Mouse (Mus musculus): Measurements from ENCODE around the gene Abcf2.

The Abcf2 gene

GRCm38 (mm10) chr5:24527780-24528179 is 49.5 kb downstream of the Abcf2 start:
- no peak for DNase-seq (ENCODE audit: low spot score)

DNA sequence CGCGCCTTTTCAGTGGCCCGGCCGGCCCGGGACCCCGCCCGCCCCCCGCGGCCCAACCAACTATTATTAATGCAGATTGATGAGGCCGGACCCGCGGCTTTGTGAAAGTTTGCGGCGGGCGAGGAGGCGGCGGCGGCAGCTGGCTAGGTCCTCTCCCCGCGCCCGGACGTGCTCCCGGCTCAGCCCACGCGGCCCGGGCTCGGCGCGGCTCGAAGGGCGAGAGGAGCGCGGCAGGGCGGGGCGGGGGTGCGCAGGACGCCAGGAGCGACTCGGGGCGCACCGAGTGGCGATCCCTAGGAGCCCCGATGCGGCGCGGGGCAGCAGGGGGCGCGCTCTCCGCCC is 50.4 kb downstream of the Abcf2 start, which contains the start of gene Gbx1:
Gene Gbx1 (minus strand): TSS at position 314 of the 342 bp plus-strand sequence.
- no peak for DNase-seq (ENCODE audit: low spot score)

- DNase-seq (ENCODE audit: low spot score), result no peak
These were observed 50.9 kb downstream of the Abcf2 start for GRCm38 (mm10) chr5:24526190-24526888.

- no peak for DNase-seq (ENCODE audit: low spot score)
These were observed 51.7 kb downstream of the Abcf2 start for GRCm38 (mm10) chr5:24525360-24526189.

GRCm38 (mm10) chr5:24524522-24524921 is 52.7 kb downstream of the Abcf2 start:
- DNase-seq (ENCODE audit: low spot score), result no peak

DNA sequence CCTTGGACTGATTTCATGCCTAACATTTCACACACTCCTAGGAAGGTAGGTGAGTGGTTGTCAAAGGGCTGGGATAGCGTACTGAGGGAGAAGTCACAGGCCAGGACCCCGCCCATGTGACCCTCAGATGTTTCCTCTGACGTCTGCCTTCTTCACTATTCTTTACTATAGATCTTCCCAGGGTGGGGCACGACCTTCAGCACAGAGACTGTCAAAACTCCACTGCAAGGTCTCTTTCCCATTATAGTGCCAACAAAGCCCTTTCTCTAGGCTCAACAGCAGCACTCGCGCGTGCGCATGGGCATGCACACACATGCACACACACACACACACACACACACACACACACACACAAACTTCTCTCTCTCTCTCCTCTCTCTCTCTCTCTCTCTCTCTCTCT is 53.5 kb downstream of the Abcf2 start:
- DNase-seq (ENCODE audit: low spot score), result no peak

DNA sequence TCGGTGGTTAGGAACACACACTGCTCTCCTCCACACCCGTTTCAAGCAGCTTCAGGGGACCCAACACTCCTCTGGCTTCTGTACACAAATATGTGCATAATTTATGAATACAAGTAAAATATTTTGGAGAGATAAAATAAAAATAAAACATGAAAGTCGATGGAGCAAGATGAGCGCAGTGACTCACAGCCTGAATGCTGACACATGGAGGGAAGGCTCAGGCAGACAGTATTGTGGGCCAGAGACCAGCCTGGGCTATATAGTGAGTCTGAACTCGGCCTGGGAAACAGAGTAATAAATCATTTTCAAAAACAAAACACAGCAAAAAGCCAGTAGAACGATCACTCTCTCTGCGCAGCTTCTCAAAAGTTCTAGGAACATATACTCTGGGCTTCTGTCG is 55.9 kb downstream of the Abcf2 start:
- DNase-seq (ENCODE audit: low spot score), result no peak
